9 mouse cellular contexts compared by ENCODE assay signal in the genomic region with DNA sequence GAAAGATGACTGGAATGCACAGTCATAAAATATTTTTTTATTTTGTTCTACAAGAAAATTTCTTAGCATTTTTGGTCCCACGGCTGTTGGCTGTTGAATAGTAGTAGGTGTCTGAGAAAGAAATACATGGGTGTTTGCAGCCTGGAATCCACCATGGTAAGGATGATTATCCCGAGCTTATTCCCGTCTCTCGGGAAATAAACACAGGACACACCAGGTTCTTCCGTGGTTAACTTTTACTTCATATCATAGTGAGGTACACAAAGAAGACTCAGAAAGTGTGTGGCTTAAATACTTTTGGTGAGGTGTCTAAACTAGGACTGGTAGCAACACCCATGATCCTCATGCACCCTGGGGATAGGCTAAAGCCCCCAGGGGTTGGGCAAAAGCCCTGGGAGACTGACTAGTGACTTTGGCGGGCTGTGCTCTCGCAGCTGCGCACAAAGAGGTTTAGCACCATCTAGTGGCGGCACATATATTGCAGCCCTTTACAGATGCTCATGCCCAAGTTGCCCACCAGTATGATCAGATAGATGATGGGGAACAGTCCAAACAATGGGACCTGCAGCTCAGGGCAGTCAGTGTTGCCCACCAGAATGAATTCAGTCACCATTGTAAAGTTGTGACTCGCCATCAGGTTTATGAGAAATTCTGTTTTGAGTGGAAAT. TPM values are rescaled to one million over a fixed set of nuclear protein-coding genes. Genes with fewer than 3 reads are reported as not detected.
DNase-seq lines count a peak whose midpoint lies in the region; ATAC-seq and TF ChIP-seq lines count a peak whose summit lies in the region.
"Had no signal": no experiment of that assay in that cellular context is flagged by ENCODE, and none has a peak within 500 bp of the region (broad histone marks: within the 10 kb centered on the region; RNA-seq: fewer than 3 reads in every experiment).

No protein-coding gene starts in this region.

- no peaks in the 10 kb centered on the region for H3K4me1 ChIP-seq in neural tube, embryonic 15.5 days
- no peaks in the 10 kb centered on the region for H3K4me1 ChIP-seq in embryonic facial prominence, embryonic 11.5 days (ENCODE audit: control insufficient read depth, insufficient read depth, low read length)
- H3K4me1 ChIP-seq in heart, embryonic 16.5 days (ENCODE audit: control insufficient read depth, insufficient read depth, low read length), result no peaks in the 10 kb centered on the region
- H3K4me1 ChIP-seq in liver, postnatal 0 days (ENCODE audit: insufficient read depth), result no peaks in the 10 kb centered on the region

- TF ChIP-seq CTCF in liver, postnatal 0 days (IDR thresholded peaks at IDR 0.05; ENCODE audit: low read depth), result peak; percentile 80

- no peak overlapping the region for H3K9ac ChIP-seq in neural tube, embryonic 15.5 days (replicated peaks)
- no peak overlapping the region for H3K9ac ChIP-seq in embryonic facial prominence, embryonic 11.5 days (replicated peaks; ENCODE audit: low read length)
- H3K9ac ChIP-seq in heart, embryonic 16.5 days (ENCODE audit: low read length), result no peak overlapping the region
- H3K9ac ChIP-seq in liver, postnatal 0 days (replicated peaks), result no peak overlapping the region

- no peaks in the 10 kb centered on the region for H3K36me3 ChIP-seq in neural tube, embryonic 15.5 days
- H3K36me3 ChIP-seq in embryonic facial prominence, embryonic 11.5 days (replicated peaks; ENCODE audit: control insufficient read depth, insufficient read depth, low read depth, low read length), result no peaks in the 10 kb centered on the region
- no peaks in the 10 kb centered on the region for H3K36me3 ChIP-seq in heart, embryonic 16.5 days (ENCODE audit: control insufficient read depth, insufficient read depth)
- H3K36me3 ChIP-seq in liver, postnatal 0 days (replicated peaks; ENCODE audit: insufficient read depth, low read length), result no peaks in the 10 kb centered on the region

- H3K4me3 ChIP-seq in neural tube, embryonic 15.5 days (replicated peaks), result no peak overlapping the region
- no peak overlapping the region for H3K4me3 ChIP-seq in embryonic facial prominence, embryonic 11.5 days (ENCODE audit: low read depth, low read length)
- H3K4me3 ChIP-seq in heart, embryonic 16.5 days (ENCODE audit: low read length), result peak overlapping the region; percentile 23; the same call in 1 of the 2 replicates
- no peak overlapping the region for H3K4me3 ChIP-seq in liver, postnatal 0 days (ENCODE audit: low read depth, low read length)

- no peaks in the 10 kb centered on the region for H3K9me3 ChIP-seq in neural tube, embryonic 15.5 days (replicated peaks)
- no peaks in the 10 kb centered on the region for H3K9me3 ChIP-seq in embryonic facial prominence, embryonic 11.5 days (replicated peaks; ENCODE audit: control insufficient read depth, low read length)
- no peaks in the 10 kb centered on the region for H3K9me3 ChIP-seq in heart, embryonic 16.5 days (replicated peaks; ENCODE audit: control insufficient read depth, low read length)
- H3K9me3 ChIP-seq in liver, postnatal 0 days (ENCODE audit: low read length), result no peaks in the 10 kb centered on the region

- 44% methylated on average over 10 of the region's 10 CpGs for WGBS in neural tube, embryonic 15.5 days
- whole genome bisulfite sequencing in embryonic facial prominence, embryonic 11.5 days, result 39% methylated on average over 10 of the region's 10 CpGs
- WGBS in heart, embryonic 16.5 days, result 33% methylated on average over 10 of the region's 10 CpGs
- WGBS in liver, postnatal 0 days (ENCODE audit: insufficient replicate concordance), result 29% methylated on average over 10 of the region's 10 CpGs

- TF ChIP-seq EP300 in liver, postnatal 0 days (IDR thresholded peaks at IDR 0.05; ENCODE audit: low read depth), result no peak

- no peak for ATAC-seq in neural tube, embryonic 15.5 days (ENCODE audit: low FRiP score)
- ATAC-seq in embryonic facial prominence, embryonic 11.5 days (replicated peaks; ENCODE audit: insufficient number of reproducible peaks, low FRiP score, low TSS enrichment, low read depth), result 0 out of 2 replicates have a peak, but pooled peaks have one; percentile 59
- no peak for ATAC-seq in heart, embryonic 16.5 days (replicated peaks; ENCODE audit: extremely low read depth, insufficient read depth, low FRiP score)
- ATAC-seq in liver, postnatal 0 days, result 0 out of 2 replicates have a peak, but pooled peaks have one; percentile 33

- H3K4me2 ChIP-seq in neural tube, embryonic 15.5 days, result no peak overlapping the region
- no peak overlapping the region for H3K4me2 ChIP-seq in embryonic facial prominence, embryonic 11.5 days (ENCODE audit: low read depth, low read length)
- peak overlapping the region; percentile 54 for H3K4me2 ChIP-seq in heart, embryonic 16.5 days (ENCODE audit: low read depth, low read length)
- H3K4me2 ChIP-seq in liver, postnatal 0 days (ENCODE audit: low read depth, low read length), result no peak overlapping the region

- DNase-seq in neural tube, embryonic 10.5 days (ENCODE audit: extremely low spot score, low spot score), result peak; percentile 71
- DNase-seq in embryonic facial prominence, embryonic 11.5 days (ENCODE audit: low spot score), result peak; percentile 75
- DNase-seq in kidney, postnatal 36 days, result peak; percentile 27 to 69
- DNase-seq in liver, postnatal 0 days, result peak; percentile 59
- DNase-seq in ovary, adult 18-20 months (ENCODE audit: low spot score), result peak; percentile 2
- DNase-seq in thymus, postnatal 4 days, result peak; percentile 60

- no peak overlapping the region for H3K27ac ChIP-seq in neural tube, embryonic 15.5 days (replicated peaks)
- H3K27ac ChIP-seq in embryonic facial prominence, embryonic 11.5 days (replicated peaks; ENCODE audit: low read depth, low read length), result no peak overlapping the region
- no peak overlapping the region for H3K27ac ChIP-seq in heart, embryonic 16.5 days (ENCODE audit: low read length)
- no peak overlapping the region for H3K27ac ChIP-seq in liver, postnatal 0 days (ENCODE audit: low read depth)
- H3K27ac ChIP-seq: macrophage had no signal

- H3K27me3 ChIP-seq in neural tube, embryonic 15.5 days (replicated peaks), result no peaks in the 10 kb centered on the region
- no peaks in the 10 kb centered on the region for H3K27me3 ChIP-seq in embryonic facial prominence, embryonic 11.5 days (ENCODE audit: control insufficient read depth, insufficient read depth, low read length)
- no peaks in the 10 kb centered on the region for H3K27me3 ChIP-seq in heart, embryonic 16.5 days (ENCODE audit: control insufficient read depth, insufficient read depth, low read length)
- H3K27me3 ChIP-seq in liver, postnatal 0 days (ENCODE audit: insufficient read depth, low read length), result no peaks in the 10 kb centered on the region

RNA-seq across cellular contexts. Expression of a gene that starts 8.5 kb away (rescaled TPM):
- polyA plus RNA-seq in neural tube, embryonic 15.5 days (2015; fragmentation: Nextera tagmentation; extraction: Ambion mirVana), result not detected in 2 replicates
- not detected in 2 replicates for polyA plus RNA-seq in embryonic facial prominence, embryonic 11.5 days (2014; fragmentation: Nextera tagmentation; extraction: Ambion mirVana)
- polyA plus RNA-seq in heart, embryonic 16.5 days (2015; fragmentation: Nextera tagmentation; extraction: Ambion mirVana), result not detected in 2 replicates
- polyA plus RNA-seq in liver, postnatal 0 days (2015; fragmentation: Nextera tagmentation; extraction: Ambion mirVana), result not detected in 2 replicates
- polyA plus RNA-seq: macrophage had no signal

RNA-seq across cellular contexts. Expression of a gene that starts 14.2 kb away (rescaled TPM):
- not detected in 2 replicates for polyA plus RNA-seq in neural tube, embryonic 15.5 days (2015; fragmentation: Nextera tagmentation; extraction: Ambion mirVana)
- polyA plus RNA-seq in embryonic facial prominence, embryonic 11.5 days (2014; fragmentation: Nextera tagmentation; extraction: Ambion mirVana), result not detected in 2 replicates
- not detected in 2 replicates for polyA plus RNA-seq in heart, embryonic 16.5 days (2015; fragmentation: Nextera tagmentation; extraction: Ambion mirVana)
- polyA plus RNA-seq in liver, postnatal 0 days (2015; fragmentation: Nextera tagmentation; extraction: Ambion mirVana), result not detected in 2 replicates
- polyA plus RNA-seq: macrophage had no signal

RNA-seq across cellular contexts. Expression of a gene that starts 22.6 kb away (rescaled TPM):
- not detected in 2 replicates for polyA plus RNA-seq in neural tube, embryonic 15.5 days (2015; fragmentation: Nextera tagmentation; extraction: Ambion mirVana)
- not detected in 2 replicates for polyA plus RNA-seq in embryonic facial prominence, embryonic 11.5 days (2014; fragmentation: Nextera tagmentation; extraction: Ambion mirVana)
- not detected in 2 replicates for polyA plus RNA-seq in heart, embryonic 16.5 days (2015; fragmentation: Nextera tagmentation; extraction: Ambion mirVana)
- polyA plus RNA-seq in liver, postnatal 0 days (2015; fragmentation: Nextera tagmentation; extraction: Ambion mirVana), result not detected in 2 replicates
- polyA plus RNA-seq: macrophage had no signal

RNA-seq across cellular contexts. Expression of a gene that starts 38.0 kb away (rescaled TPM):
- not detected in 2 replicates for polyA plus RNA-seq in neural tube, embryonic 15.5 days (2015; fragmentation: Nextera tagmentation; extraction: Ambion mirVana)
- polyA plus RNA-seq in embryonic facial prominence, embryonic 11.5 days (2014; fragmentation: Nextera tagmentation; extraction: Ambion mirVana), result not detected in 2 replicates
- not detected in 2 replicates for polyA plus RNA-seq in heart, embryonic 16.5 days (2015; fragmentation: Nextera tagmentation; extraction: Ambion mirVana)
- not detected in 2 replicates for polyA plus RNA-seq in liver, postnatal 0 days (2015; fragmentation: Nextera tagmentation; extraction: Ambion mirVana)
- polyA plus RNA-seq: macrophage had no signal

RNA-seq across cellular contexts. Expression of a gene that starts 43.7 kb away (rescaled TPM):
- not detected in 2 replicates for polyA plus RNA-seq in neural tube, embryonic 15.5 days (2015; fragmentation: Nextera tagmentation; extraction: Ambion mirVana)
- polyA plus RNA-seq in embryonic facial prominence, embryonic 11.5 days (2014; fragmentation: Nextera tagmentation; extraction: Ambion mirVana), result not detected in 2 replicates
- polyA plus RNA-seq in heart, embryonic 16.5 days (2015; fragmentation: Nextera tagmentation; extraction: Ambion mirVana), result not detected in 2 replicates
- polyA plus RNA-seq in liver, postnatal 0 days (2015; fragmentation: Nextera tagmentation; extraction: Ambion mirVana), result not detected in 2 replicates
- polyA plus RNA-seq: macrophage had no signal

Comparison
In these comparisons a context has a peak if more than half of its experiments do, and no peak if none do; other contexts are left out.
1. DNase-seq: peak in every context shown above with its lines; median percentile 75 in embryonic facial prominence, embryonic 11.5 days; 71 in neural tube, embryonic 10.5 days; 60 in thymus, postnatal 4 days; 59 in liver, postnatal 0 days; 48 in kidney, postnatal 36 days; 2 in ovary, adult 18-20 months.
2. ATAC-seq: peak in embryonic facial prominence, embryonic 11.5 days (single experiment) and liver, postnatal 0 days (single experiment); none in neural tube, embryonic 15.5 days (single experiment) and heart, embryonic 16.5 days (single experiment).